Mouse (Mus musculus) heart, embryonic 16.5 days (tissue): ENCODE data around the gene Ifna11. TPM values are rescaled to one million over a fixed set of nuclear protein-coding genes. Genes with fewer than 3 reads are reported as not detected.
A peak's percentile ranks its signal among the peaks of the same experiment; 100 is the strongest.

Source experiments
- ATAC-seq: fragments of 200-750 bp; cut with Nextera tagmentation; replicated peaks from 2 replicates; pipeline ENCODE4 v1.8.0; 2017; ENCODE audit warnings: moderate number of reproducible peaks; ENCODE audit not compliant: insufficient read depth, low FRiP score; ENCODE audit errors: extremely low read depth
- H3K27ac ChIP-seq: fragments of 300-500 bp; sonication (generic); 2 replicates; pipeline ENCODE4 v1.5.1; 2014; ENCODE audit warnings: mild to moderate bottlenecking, low read length, control low read depth, moderate library complexity
- H3K27me3 ChIP-seq: fragments of 300-500 bp; sonication (generic); 2 replicates; pipeline ENCODE4 v1.6.1; 2014; ENCODE audit warnings: low read length, mixed read lengths; ENCODE audit not compliant: control insufficient read depth, insufficient read depth
- H3K36me3 ChIP-seq: fragments of 300-500 bp; sonication (generic); 2 replicates; pipeline ENCODE4 v1.6.1; 2014; ENCODE audit not compliant: control insufficient read depth, insufficient read depth
- H3K4me1 ChIP-seq: fragments of 300-500 bp; sonication (generic); 2 replicates; pipeline ENCODE4 v1.6.1; 2014; ENCODE audit warnings: low read length, mixed read lengths; ENCODE audit not compliant: control insufficient read depth, insufficient read depth
- H3K4me2 ChIP-seq: fragments of 300-500 bp; sonication (generic); 2 replicates; pipeline ENCODE4 v1.6.1; 2014; ENCODE audit warnings: low read depth, mild to moderate bottlenecking, control low read depth, low read length
- H3K4me3 ChIP-seq: fragments of 300-500 bp; sonication (generic); 2 replicates; pipeline ENCODE4 v1.5.1; 2014; ENCODE audit warnings: mild to moderate bottlenecking, control low read depth, low read length
- H3K9ac ChIP-seq: fragments of 300-500 bp; sonication (generic); 2 replicates; pipeline ENCODE4 v1.6.1; 2014; ENCODE audit warnings: low read length, control low read depth
- H3K9me3 ChIP-seq: fragments of 300-500 bp; sonication (generic); replicated peaks from 2 replicates; pipeline ENCODE4 v1.6.1; 2016; ENCODE audit warnings: low read length; ENCODE audit not compliant: control insufficient read depth
- WGBS: fragments of 180-500 bp; shearing (Covaris S2); extraction: QIAGEN DNeasy Blood & Tissue Kit; methylation state at CpG from one replicate; pipeline ENCODE4 v1.1.7; 2014; 5-methylcytosine and 5-hydroxymethylcytosine counted together
- polyA plus RNA-seq: library from polyadenylated mRNA; unstranded; fragments of >200 nt; fragmentation: Nextera tagmentation; extraction: Ambion mirVana; gene quantifications from 2 replicates; pipeline ENCODE4 v1.2.1, GENCODE M21; 2015

The Ifna11 gene
- polyA plus RNA-seq, 1 experiment from 2014 or later = not detected

DNA sequence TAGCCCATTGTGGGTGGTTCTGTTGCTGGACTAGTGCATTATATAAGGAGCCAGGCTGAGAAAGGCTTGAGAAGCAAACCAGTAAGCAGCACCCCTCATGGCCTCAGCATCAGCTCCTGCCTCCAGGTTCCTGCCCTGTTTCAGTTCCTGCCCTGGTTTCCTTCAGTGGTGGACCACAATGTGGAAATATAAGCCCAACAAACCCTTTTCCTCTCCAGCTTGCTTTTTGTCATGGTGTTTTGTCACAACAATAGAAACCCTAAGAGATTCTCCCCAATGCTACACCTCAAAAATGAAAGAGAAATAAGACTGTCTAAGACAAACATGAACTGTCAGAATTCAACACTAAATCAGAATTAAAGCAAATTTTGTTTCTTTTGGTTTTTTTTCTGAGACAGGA, 39.5 kb downstream of the Ifna11 start:
- Histone ChIP-seq H3K36me3 (no peaks in the 10 kb centered on the region), H3K9me3 (no peaks in the 10 kb centered on the region), H3K4me3 (no peak overlapping the region), H3K27me3 (peaks cover 8% of the 10 kb centered on the region), H3K27ac (no peak overlapping the region), H3K4me2 (no peak overlapping the region), H3K4me1 (no peaks in the 10 kb centered on the region), H3K9ac (no peak overlapping the region)
- ATAC-seq = no peak

- Histone ChIP-seq H3K36me3 (no peaks in the 10 kb centered on the region), H3K9me3 (no peaks in the 10 kb centered on the region), H3K4me2 (no peak overlapping the region), H3K9ac (no peak overlapping the region), H3K4me3 (no peak overlapping the region), H3K27me3 (peaks cover 10% of the 10 kb centered on the region), H3K27ac (no peak overlapping the region), H3K4me1 (peaks cover 4% of the 10 kb centered on the region; the same call in 1 of the 2 replicates)
- 14% methylated on average over 7 of the region's 7 CpGs for WGBS
- ATAC-seq = no peak
These were observed 43.5 kb downstream of the Ifna11 start for GRCm38 (mm10) chr4:88863309-88863708.

DNA sequence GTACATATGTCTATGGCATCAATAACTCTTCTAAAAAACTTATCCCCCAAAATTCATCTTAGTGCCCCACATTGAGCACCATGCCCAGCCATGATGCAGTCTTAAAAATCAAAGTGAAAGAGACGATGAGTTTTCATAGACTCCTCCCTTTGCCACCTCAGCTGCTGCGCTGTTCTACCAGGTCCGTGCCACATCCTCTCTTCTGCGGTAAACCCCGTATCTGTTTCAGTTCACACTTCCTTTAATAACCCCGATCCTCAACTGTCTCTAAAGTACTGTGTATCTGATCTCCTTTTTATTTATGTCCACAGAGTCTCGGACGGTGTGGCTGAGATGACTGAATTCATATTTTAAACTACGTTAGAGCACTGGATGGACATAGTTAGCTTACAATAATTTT, 44.8 kb downstream of the Ifna11 start:
- no peaks in the 10 kb centered on the region for H3K9me3 ChIP-seq
- H3K9ac ChIP-seq = no peak overlapping the region
- 48% methylated on average over 9 of the region's 9 CpGs for WGBS
- no peaks in the 10 kb centered on the region for H3K36me3 ChIP-seq
- no peak overlapping the region for H3K27ac ChIP-seq
- peak overlapping the region; percentile 11 for H3K4me3 ChIP-seq
- H3K4me1 ChIP-seq = peaks cover 4% of the 10 kb centered on the region
- peak overlapping the region; percentile 40 for H3K4me2 ChIP-seq
- peaks cover 10% of the 10 kb centered on the region for H3K27me3 ChIP-seq
- peak; percentile 35; the same call in 1 of the 2 replicates for ATAC-seq

DNA sequence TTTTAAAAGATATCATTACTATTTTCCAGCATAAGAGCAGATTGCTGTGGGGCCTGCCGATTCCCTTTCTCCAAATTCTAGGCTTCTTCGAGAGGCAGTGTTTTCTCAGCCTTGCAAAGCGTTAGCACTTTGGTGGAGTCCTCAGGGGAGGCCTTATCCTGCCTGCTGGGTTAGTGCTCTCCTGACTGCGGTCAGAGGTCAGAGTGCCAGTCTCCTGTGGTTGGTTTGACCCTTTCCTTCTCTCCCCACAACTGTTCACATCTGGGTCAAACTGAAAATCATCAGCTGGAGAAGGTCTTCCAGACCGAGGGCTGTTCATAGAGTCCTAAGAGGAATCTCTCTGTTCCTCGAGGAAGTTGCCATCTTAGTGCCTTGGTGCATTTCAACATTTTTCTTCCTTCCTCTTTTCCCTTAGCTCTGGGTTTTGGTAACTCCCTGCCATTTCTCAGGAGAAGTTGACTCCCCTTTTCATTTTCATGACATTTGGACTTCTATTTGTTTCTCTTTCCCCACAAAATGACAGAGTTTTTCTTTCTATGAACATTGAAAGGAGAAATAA, 45.3 kb downstream of the Ifna11 start:
- no peaks in the 10 kb centered on the region for H3K9me3 ChIP-seq
- 41% methylated on average over 6 of the region's 6 CpGs for WGBS
- ATAC-seq = no peak

GRCm38 (mm10) chr4:88867366-88867925, 47.7 kb downstream of the Ifna11 start:
- Histone ChIP-seq H3K27me3 (peaks cover 11% of the 10 kb centered on the region), H3K9ac (peak overlapping the region; percentile 74; the same call in 1 of the 2 replicates), H3K4me3 (peak overlapping the region; percentile 78), H3K27ac (peak overlapping the region; percentile 57; the same call in 1 of the 2 replicates), H3K4me1 (peaks cover 4% of the 10 kb centered on the region), H3K4me2 (peak overlapping the region; percentile 87), H3K36me3 (no peaks in the 10 kb centered on the region), H3K9me3 (no peaks in the 10 kb centered on the region)
- ATAC-seq = peak; percentile 61
- 1% methylated on average over 8 of the region's 8 CpGs for WGBS

More for the DNA sequence above, 45.3 kb downstream of the Ifna11 start:
- no peak overlapping the region for H3K9ac ChIP-seq
- peaks cover 10% of the 10 kb centered on the region for H3K27me3 ChIP-seq
- H3K4me2 ChIP-seq = no peak overlapping the region; the same call in 1 of the 2 replicates
- no peak overlapping the region for H3K27ac ChIP-seq
- H3K4me1 ChIP-seq = peaks cover 4% of the 10 kb centered on the region
- no peak overlapping the region for H3K4me3 ChIP-seq
- H3K36me3 ChIP-seq = no peaks in the 10 kb centered on the region

DNA sequence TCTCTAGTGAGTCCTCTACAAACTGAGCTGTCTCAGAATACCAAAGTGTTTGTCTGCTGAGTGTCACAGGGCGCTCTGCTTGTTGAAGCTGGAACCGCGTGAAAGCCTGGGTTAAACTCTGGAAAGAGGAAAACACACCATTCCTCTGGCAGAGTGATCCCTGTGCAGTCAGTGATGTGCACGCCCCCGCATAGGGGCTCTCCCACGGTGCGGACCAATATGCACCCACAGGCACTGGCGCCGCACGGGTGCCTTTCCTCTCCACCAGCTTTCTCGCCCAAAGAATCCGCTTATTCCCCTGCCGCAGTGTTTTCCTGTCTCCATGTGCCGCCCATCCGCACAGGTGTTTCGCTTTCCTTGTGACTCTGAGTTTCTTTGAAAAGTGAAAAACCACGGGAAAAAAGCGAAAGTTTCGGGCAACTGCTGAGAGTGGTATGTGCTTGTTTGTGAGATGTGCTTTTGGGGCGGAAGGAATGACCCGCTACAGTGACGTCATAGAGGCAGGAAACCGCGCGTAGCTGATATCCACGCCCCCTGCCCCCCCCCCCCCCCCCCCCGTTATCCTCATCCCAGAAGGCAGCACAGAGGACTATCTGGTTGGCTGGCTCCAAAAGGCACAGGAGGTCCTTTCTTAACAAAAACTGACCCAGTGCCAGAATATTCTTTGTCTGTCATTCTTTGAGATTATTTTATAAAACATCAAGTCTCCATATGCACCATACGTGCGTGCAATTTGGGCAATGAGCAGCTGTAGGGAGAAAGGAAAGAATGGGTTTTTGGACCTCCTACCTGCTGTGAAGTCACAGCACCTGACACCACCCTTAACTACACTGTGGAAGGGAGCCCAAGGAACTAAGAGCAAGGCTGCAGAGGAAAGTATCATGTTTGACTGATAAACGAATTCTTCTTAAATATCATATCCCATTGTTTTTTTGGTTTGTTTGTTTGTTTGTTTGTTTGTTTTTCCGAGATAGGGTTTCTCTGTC, 48.5 kb downstream of the Ifna11 start:
- Histone ChIP-seq H3K4me1 (peaks cover 4% of the 10 kb centered on the region), H3K36me3 (no peaks in the 10 kb centered on the region), H3K4me3 (peak overlapping the region; percentile 78), H3K4me2 (peak overlapping the region; percentile 87), H3K27ac (peak overlapping the region; percentile 57), H3K9me3 (no peaks in the 10 kb centered on the region), H3K9ac (peak overlapping the region; percentile 74), H3K27me3 (peaks cover 6% of the 10 kb centered on the region)
- 8% methylated on average over 30 of the region's 31 CpGs for WGBS
- ATAC-seq = peak; percentile 63

Other genes with a start within 250 kb of the Ifna11 start
- gene Ifna14, start 248.2 kb upstream of the Ifna11 start, polyA plus RNA-seq = not detected in 2 replicates
- not detected in 2 replicates for gene Ifna9, start 227.6 kb upstream of the Ifna11 start, polyA plus RNA-seq
- not detected in 2 replicates for gene Ifna12, start 216.6 kb upstream of the Ifna11 start, polyA plus RNA-seq
- gene C87499, start 185.5 kb upstream of the Ifna11 start, polyA plus RNA-seq = not detected in 2 replicates
- not detected in 2 replicates for gene Ifna13, start 175.5 kb upstream of the Ifna11 start, polyA plus RNA-seq
- not detected in 2 replicates for gene Ifna16, start 143.0 kb upstream of the Ifna11 start, polyA plus RNA-seq
- not detected in 2 replicates for gene Ifna2, start 136.0 kb upstream of the Ifna11 start, polyA plus RNA-seq
- not detected in 2 replicates for gene Ifnab, start 128.6 kb upstream of the Ifna11 start, polyA plus RNA-seq
- 0.76 and 1.1 TPM in 2 replicates for gene Gm26566, start 98.2 kb upstream of the Ifna11 start, polyA plus RNA-seq
- gene Klhl9, start 97.5 kb upstream of the Ifna11 start, polyA plus RNA-seq = 77.2 and 82.3 TPM in 2 replicates
- gene Gm13271, start 65.1 kb upstream of the Ifna11 start, polyA plus RNA-seq = not detected in 2 replicates
- gene Gm13283, start 59.8 kb upstream of the Ifna11 start, polyA plus RNA-seq = 0.25 TPM in 2 replicates
- 0.39 and 0.45 TPM in 2 replicates for gene Gm13290, start 46.1 kb upstream of the Ifna11 start, polyA plus RNA-seq
- gene Gm13289, start 43.0 kb upstream of the Ifna11 start, polyA plus RNA-seq = not detected in 2 replicates
- not detected in 2 replicates for gene Gm13272, start 40.1 kb upstream of the Ifna11 start, polyA plus RNA-seq
- gene Ifnz, start 37.8 kb upstream of the Ifna11 start, polyA plus RNA-seq = 0.50 TPM in 1 of 2 replicates, not detected in the other
- not detected in 2 replicates for gene Gm13276, start 34.2 kb upstream of the Ifna11 start, polyA plus RNA-seq
- gene Gm13277, start 31.3 kb upstream of the Ifna11 start, polyA plus RNA-seq = not detected in 2 replicates
- not detected in 2 replicates for gene Gm13278, start 28.4 kb upstream of the Ifna11 start, polyA plus RNA-seq
- not detected in 2 replicates for gene Gm13275, start 25.5 kb upstream of the Ifna11 start, polyA plus RNA-seq
- gene Gm13279, start 22.6 kb upstream of the Ifna11 start, polyA plus RNA-seq = not detected in 2 replicates
- 0.72 and 1.6 TPM in 2 replicates for gene Gm13285, start 20.3 kb upstream of the Ifna11 start, polyA plus RNA-seq
- gene Gm13287, start 16.7 kb upstream of the Ifna11 start, polyA plus RNA-seq = not detected in 2 replicates
- gene Gm13288, start 14.4 kb upstream of the Ifna11 start, polyA plus RNA-seq = not detected in 2 replicates
- gene Ifna7, start 3.7 kb upstream of the Ifna11 start, polyA plus RNA-seq = not detected in 2 replicates
- not detected in 2 replicates for gene Ifna6, start 7.5 kb downstream of the Ifna11 start, polyA plus RNA-seq
- gene Ifna5, start 15.6 kb downstream of the Ifna11 start, polyA plus RNA-seq = not detected in 2 replicates
- gene Ifna4, start 21.9 kb downstream of the Ifna11 start, polyA plus RNA-seq = not detected in 2 replicates
- gene Ifna1, start 30.1 kb downstream of the Ifna11 start, polyA plus RNA-seq = not detected in 2 replicates
- not detected in 2 replicates for gene Ifne, start 60.2 kb downstream of the Ifna11 start, polyA plus RNA-seq